Mouse (Mus musculus) adrenal gland, postnatal 14 days (tissue): Measurements from ENCODE around the gene C1qtnf12. TPM values are rescaled to one million over a fixed set of nuclear protein-coding genes. Genes with fewer than 3 reads are reported as not detected.
A peak's percentile ranks its signal among the peaks of the same experiment; 100 is the strongest.

ENCODE experiments used
- DNase-seq: peaks from one replicate; pipeline ENCODE4 v3.0.0; 2021; ENCODE audit warnings: mixed read lengths
- total RNA-seq: library from RNA; stranded (reverse); gene quantifications from 2 replicates; pipeline ENCODE4 v1.2.3, GENCODE M21; 2021

Gene C1qtnf12
- total RNA-seq, 1 experiment from 2014 or later, result 105 TPM

- no peak for DNase-seq
Observed at GRCm38 (mm10) chr4:155993606-155994005, 31.5 kb downstream of the C1qtnf12 start.

GRCm38 (mm10) chr4:156004109-156004508 is 42.0 kb downstream of the C1qtnf12 start:
- DNase-seq, result no peak

- DNase-seq, result no peak
Observed at GRCm38 (mm10) chr4:156008369-156008768, 46.3 kb downstream of the C1qtnf12 start.

- DNase-seq, result no peak
Observed at GRCm38 (mm10) chr4:156013637-156014036, 51.5 kb downstream of the C1qtnf12 start, which contains the start of gene Tnfrsf4. Gene Tnfrsf4 (plus strand): TSS chr4:156013843.

- DNase-seq, result peak; percentile 51
Observed at GRCm38 (mm10) chr4:156014436-156014835, 52.3 kb downstream of the C1qtnf12 start.

Other genes starting within 250 kb of the C1qtnf12 start
- gene Tmem240, start 227.5 kb upstream of the C1qtnf12 start, total RNA-seq, result 0.79 and 1.2 TPM in 2 replicates
- gene Atad3a, start 201.2 kb upstream of the C1qtnf12 start, total RNA-seq, result 117 and 127 TPM in 2 replicates
- 5.2 and 5.5 TPM in 2 replicates for gene Vwa1, start 187.6 kb upstream of the C1qtnf12 start, total RNA-seq
- 0.79 and 0.82 TPM in 2 replicates for gene Tmem88b, start 176.4 kb upstream of the C1qtnf12 start, total RNA-seq
- not detected in 2 replicates for gene Ankrd65, start 171.9 kb upstream of the C1qtnf12 start, total RNA-seq
- gene Mrpl20, start 159.4 kb upstream of the C1qtnf12 start, total RNA-seq, result 194 and 200 TPM in 2 replicates
- 106 and 112 TPM in 2 replicates for gene Ccnl2, start 149.8 kb upstream of the C1qtnf12 start, total RNA-seq
- 136 and 148 TPM in 2 replicates for gene Aurkaip1, start 131.0 kb upstream of the C1qtnf12 start, total RNA-seq
- 40.6 and 44.3 TPM in 2 replicates for gene Mxra8, start 122.6 kb upstream of the C1qtnf12 start, total RNA-seq
- 54.8 and 66.4 TPM in 2 replicates for gene Dvl1, start 114.9 kb upstream of the C1qtnf12 start, total RNA-seq
- 0.19 and 0.56 TPM in 2 replicates for gene Tas1r3, start 99.0 kb upstream of the C1qtnf12 start, total RNA-seq
- gene Cptp, start 92.9 kb upstream of the C1qtnf12 start, total RNA-seq, result 18.4 and 21.6 TPM in 2 replicates
- 26.4 and 32.5 TPM in 2 replicates for gene Ints11, start 92.8 kb upstream of the C1qtnf12 start, total RNA-seq
- gene Pusl1, start 70.5 kb upstream of the C1qtnf12 start, total RNA-seq, result 30.8 and 33.9 TPM in 2 replicates
- gene Acap3, start 70.5 kb upstream of the C1qtnf12 start, total RNA-seq, result 20.3 and 25.6 TPM in 2 replicates
- gene Ube2j2, start 18.5 kb upstream of the C1qtnf12 start, total RNA-seq, result 76.3 and 78.4 TPM in 2 replicates
- gene B3galt6, start 30.3 kb downstream of the C1qtnf12 start, total RNA-seq, result 5.8 and 6.5 TPM in 2 replicates
- 209 and 225 TPM in 2 replicates for gene Sdf4, start 30.6 kb downstream of the C1qtnf12 start, total RNA-seq
- gene Tnfrsf4, start 51.5 kb downstream of the C1qtnf12 start, total RNA-seq, result 0.56 and 3.4 TPM in 2 replicates
- 2.4 TPM in 1 of 2 replicates, not detected in the other for gene Tnfrsf18, start 63.8 kb downstream of the C1qtnf12 start, total RNA-seq
- 0.70 TPM in 1 of 2 replicates, not detected in the other for gene Ttll10, start 97.1 kb downstream of the C1qtnf12 start, total RNA-seq
- gene 9430015G10Rik, start 147.7 kb downstream of the C1qtnf12 start, total RNA-seq, result 10.4 and 12.7 TPM in 2 replicates
- gene Rnf223, start 168.2 kb downstream of the C1qtnf12 start, total RNA-seq, result not detected in 2 replicates
- 59.4 and 60.9 TPM in 2 replicates for gene Agrn, start 235.2 kb downstream of the C1qtnf12 start, total RNA-seq
- 3.3 and 4.6 TPM in 2 replicates for gene Isg15, start 238.5 kb downstream of the C1qtnf12 start, total RNA-seq
- gene AW011738, start 241.0 kb downstream of the C1qtnf12 start, total RNA-seq, result 3.9 and 4.7 TPM in 2 replicates